Mouse (Mus musculus) cerebellum, postnatal 14 days (tissue): ENCODE data around the gene Gimap1.

Experiments used
- DNase-seq, 2 experiments: peaks; one replicate each; pipeline ENCODE4 v3.0.0; 2021; ENCODE audit warnings: mixed read lengths in 2 of 2

Gene Gimap1

DNA sequence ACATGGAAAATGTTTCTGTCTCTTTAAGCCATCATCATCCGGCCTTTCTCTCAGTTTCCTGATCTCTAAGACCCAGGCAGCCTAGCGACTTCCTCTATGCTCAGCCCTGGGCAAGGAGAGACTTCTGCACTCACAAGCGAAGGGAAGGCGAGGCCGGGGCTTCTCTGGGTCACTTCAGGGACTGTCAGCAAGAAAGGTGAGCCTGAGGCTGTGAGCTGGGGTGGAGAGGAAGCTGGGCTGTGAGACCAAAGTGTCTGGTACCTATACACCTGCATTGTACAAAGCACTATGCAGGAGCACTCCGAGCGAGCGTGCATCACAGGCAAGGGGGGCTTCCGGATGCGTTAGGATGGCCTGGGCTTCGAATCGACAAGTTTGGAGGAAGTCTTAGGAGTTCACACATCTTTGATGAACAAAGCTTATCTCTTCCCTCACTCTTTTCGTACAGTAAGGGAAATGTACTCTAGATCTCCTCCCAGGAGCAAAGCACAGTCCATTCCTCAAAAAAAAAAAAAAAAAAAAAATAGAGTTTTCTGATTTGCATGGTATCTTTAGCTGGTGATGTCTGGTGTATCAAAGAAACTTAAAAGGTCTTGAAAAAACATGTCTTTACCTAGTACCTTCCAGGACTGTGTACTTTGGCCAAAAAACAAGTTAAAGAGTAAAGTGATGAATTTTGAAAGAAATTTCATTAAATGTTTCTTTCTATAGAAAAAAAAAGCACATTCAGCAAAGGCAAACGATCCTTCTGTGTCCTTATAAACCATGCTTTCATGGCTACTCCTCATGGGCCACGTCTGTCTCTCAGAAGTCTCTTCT is at the start of gene Gimap1:
Gimap1 (plus strand) TSS at position 94 of the 819 bp plus-strand sequence.
- DNase-seq, result no peak

DNA sequence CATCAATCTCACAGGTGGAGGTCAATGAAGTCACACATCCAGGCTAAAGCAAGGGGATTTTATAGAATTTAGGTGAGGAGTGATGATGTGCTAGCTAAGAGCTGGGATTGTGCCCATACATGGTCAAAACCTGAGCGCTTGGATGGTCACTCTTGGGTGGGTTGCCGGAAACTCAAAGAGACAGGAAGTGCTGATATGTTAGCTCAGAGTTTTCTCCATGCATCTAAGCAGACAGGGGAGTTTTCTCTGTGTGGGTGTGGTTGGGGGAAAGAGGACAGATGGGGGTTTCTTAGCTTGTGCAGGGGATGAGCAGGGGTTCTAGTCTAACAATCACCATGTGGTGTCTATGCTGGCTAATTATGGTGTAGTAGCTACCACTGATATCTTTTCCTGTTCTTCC is 49.5 kb upstream of the Gimap1 start:
- DNase-seq, result no peak

GRCm38 (mm10) chr6:48692962-48693361 is 45.9 kb upstream of the Gimap1 start:
- no peak for DNase-seq

GRCm38 (mm10) chr6:48696830-48697554 is 41.9 kb upstream of the Gimap1 start:
- DNase-seq, result no peak

DNA sequence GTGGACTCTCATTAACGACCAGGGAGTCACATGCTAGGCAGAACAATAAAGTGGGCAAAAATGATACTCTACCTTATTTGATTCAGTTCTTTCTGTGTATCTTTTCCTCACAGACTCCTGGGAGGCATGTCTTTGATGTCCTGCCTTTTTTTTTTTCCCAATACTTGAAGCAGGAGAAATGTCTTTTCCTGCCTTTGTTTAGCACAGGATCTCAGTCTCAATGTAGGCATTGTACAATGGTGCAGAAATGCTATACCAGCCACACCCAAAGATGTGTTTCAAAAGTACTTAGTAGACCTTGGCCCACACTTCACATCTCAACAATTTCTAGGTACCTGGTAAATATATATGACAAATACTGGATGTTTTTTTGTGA is 41.3 kb upstream of the Gimap1 start:
- DNase-seq, result no peak

GRCm38 (mm10) chr6:48698066-48698856 is 40.6 kb upstream of the Gimap1 start:
- DNase-seq, result no peak

- DNase-seq, result no peak
Measured at GRCm38 (mm10) chr6:48698888-48699287, 40.0 kb upstream of the Gimap1 start.

DNA sequence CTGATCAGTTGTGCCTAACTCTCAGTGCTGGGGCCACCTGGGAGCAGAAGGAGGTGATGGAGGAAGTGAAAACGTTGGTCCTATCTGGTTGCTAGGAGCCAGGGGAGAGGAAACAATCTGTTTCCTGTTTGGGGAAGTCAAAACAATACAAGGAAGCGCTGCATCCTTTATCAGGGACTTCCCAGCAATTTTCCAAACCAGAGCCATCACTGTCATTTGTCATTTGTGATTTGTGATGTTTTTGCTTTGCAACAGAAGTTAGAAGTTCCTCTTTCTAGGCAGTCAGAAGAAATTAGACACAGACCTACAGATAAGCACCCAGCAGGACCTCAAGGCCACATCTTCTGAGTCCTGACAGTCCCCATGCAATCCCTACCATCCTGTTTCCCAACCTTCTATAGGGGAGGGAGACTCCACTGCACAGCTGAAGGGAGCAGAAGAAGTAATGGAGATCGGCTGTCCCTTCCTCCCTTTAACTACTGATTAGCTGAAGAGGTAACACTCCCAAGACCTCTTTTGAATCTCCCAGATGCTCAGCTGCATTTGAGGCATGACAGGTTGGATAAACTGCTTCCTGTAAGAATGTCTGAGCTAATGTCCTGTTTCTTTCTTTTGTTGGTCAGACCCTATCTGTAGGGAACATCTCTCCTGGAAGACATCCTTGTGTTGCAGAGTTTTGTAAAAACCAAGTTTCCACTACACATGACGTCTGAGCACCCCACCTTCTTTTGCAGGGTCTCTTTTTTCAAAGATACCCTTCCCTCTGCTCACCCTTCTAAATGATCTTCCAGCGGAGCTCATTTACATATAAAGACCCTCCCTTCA is 38.4 kb upstream of the Gimap1 start:
- no peak for DNase-seq

DNA sequence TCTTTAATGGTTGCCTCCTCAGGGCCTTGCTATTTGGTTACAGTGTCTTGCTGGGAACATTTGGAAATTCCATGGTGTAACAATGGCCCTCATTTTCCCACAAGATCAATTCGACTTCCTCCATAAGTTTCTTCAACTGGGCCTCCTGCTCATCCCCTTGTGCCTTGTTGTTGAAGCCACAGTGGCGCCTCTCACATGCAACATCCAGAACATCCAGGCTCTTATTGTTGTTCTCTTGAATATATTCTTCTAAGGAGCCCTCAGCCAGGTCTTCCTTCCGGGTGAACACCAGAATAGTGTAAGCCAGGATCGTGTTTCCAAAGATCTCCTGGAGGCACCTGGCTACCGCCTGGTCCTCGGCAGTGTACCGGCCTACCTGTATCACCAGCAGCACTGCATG is 36.7 kb upstream of the Gimap1 start:
- DNase-seq, result no peak

DNA sequence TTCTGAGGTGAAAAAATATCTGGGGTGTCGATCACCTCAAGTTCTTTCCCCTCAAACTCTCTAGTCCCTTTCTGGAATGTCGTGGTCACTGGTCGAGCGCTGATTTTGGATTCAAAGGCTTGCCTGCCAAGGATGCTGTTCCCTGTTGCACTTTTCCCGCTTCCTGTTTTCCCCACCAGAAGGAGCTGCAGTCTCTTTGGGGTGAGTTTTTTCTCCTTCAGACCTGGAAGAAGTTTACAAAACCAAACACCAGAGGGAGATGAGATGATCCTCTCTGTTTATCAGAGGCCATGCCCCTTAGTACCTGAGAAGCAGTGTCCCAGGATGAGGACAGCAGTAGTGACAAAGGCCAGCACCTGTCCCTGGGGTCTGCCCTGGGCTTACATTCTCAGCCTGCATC is 36.3 kb upstream of the Gimap1 start:
- no peak for DNase-seq

GRCm38 (mm10) chr6:48704146-48704545 is 34.7 kb upstream of the Gimap1 start:
- DNase-seq, result no peak

- no peak for DNase-seq
Measured at GRCm38 (mm10) chr6:48706130-48706529, 32.7 kb upstream of the Gimap1 start.

- DNase-seq, result no peak
Measured at GRCm38 (mm10) chr6:48718455-48718854, 20.4 kb upstream of the Gimap1 start, which contains the start of the genes Gm28053 and Gimap7. Gene Gm28053 (plus strand): TSS chr6:48718607. Gene Gimap7 (plus strand): TSS chr6:48718621.

GRCm38 (mm10) chr6:48720326-48720725 is 18.5 kb upstream of the Gimap1 start:
- DNase-seq, result peak in 1 of 2 experiments; percentile 8

DNA sequence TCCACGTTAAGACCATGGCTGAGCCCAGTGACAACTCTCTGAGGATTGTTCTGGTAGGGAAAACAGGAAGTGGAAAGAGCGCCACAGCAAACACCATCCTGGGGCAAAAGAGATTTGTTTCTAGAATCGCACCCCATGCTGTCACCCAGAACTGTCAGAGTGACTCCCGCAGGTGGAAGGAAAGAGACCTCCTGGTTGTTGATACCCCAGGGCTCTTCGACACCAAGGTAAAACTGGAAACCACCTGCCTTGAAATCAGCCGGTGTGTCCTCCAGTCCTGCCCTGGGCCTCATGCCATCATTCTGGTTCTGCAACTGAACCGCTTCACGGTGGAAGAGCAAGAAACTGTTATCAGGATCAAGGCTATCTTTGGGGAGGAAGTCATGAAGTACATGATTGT is 15.4 kb upstream of the Gimap1 start:
- DNase-seq, result no peak

- DNase-seq, result peak in 1 of 2 experiments; percentile 12
Measured at GRCm38 (mm10) chr6:48725476-48725875, 13.4 kb upstream of the Gimap1 start.

DNA sequence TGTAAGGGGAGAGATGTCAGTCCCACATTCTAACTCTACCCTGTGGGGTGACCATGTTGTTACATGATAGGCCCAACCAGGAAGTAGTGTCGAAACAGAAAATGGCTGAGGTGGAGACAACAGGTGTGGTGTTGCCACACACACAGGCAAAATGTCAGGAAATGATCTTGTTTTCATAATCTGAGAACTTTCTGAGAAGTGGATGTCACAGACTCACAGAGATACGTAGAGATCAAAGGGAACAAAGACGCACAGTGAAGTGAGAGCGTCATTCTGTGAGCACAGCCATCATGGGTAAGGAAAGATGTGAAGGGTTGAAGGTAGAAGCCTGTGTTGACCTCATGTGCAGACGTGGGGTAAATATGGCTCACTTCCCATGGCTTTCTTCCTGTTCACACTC is 11.1 kb upstream of the Gimap1 start:
- DNase-seq, result no peak

GRCm38 (mm10) chr6:48732864-48733304 is 6.0 kb upstream of the Gimap1 start:
- DNase-seq, result no peak

- DNase-seq, result no peak
Measured at GRCm38 (mm10) chr6:48733660-48734059, 5.2 kb upstream of the Gimap1 start.

GRCm38 (mm10) chr6:48737053-48737452 is 1.8 kb upstream of the Gimap1 start:
- no peak for DNase-seq

- peak in 1 of 2 experiments; percentile 26 for DNase-seq
Measured at GRCm38 (mm10) chr6:48737688-48738087, 1.2 kb upstream of the Gimap1 start.

GRCm38 (mm10) chr6:48739780-48740055 is 864 bp downstream of the Gimap1 start:
- no peak for DNase-seq
